8 mouse cellular contexts compared by ENCODE assay signal in the genomic region with DNA sequence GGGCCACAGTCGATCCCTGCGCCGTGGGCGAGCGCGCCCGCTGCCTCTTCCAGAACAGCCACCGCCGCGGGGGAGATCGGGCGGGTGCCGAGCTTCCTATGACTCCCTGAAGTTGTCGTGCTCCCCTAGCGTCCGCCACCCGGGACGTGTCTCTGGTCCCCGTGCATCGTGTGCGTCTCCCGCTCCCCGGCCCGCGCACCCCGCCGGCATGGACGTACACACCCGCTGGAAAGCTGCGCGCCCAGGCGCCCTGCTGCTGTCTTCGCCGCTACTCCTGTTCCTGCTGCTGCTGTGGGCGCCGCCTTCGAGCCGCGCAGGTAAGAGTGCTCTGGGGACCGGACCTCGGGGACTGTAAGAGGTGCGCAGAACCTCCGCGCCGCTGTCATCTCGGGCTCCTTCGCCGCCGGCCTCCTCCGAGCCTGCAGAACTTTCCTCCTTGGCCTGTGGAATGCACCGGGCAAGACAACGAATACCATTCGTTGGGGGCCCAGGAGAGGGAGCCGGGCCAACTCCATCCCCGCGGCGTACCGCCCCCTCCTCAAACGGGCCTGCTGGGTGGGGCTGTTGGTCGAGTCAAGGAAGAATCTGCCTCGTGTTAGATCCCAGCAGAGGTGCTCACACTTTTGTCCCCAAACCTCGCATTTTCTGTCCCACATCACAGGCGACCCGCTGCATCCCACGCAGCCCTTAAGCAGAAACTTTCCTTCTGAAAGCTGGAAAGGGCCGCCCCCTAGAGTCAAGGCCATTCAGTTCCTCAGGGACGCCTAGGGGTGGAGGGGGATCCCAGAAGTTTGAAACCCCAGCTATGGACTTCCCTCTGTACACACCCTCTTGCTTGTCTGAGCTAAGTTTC. TPM values are rescaled to one million over a fixed set of nuclear protein-coding genes. Genes with fewer than 3 reads are reported as not detected.
DNase-seq lines count a peak whose midpoint lies in the region; ATAC-seq and TF ChIP-seq lines count a peak whose summit lies in the region.

No protein-coding gene starts in this region.

- H3K27ac ChIP-seq in liver, embryonic 14.5 days = no peak overlapping the region
- no peak overlapping the region for H3K27ac ChIP-seq in neural tube, embryonic 12.5 days

- no peaks in the 10 kb centered on the region for H3K4me1 ChIP-seq in liver, embryonic 14.5 days (replicated peaks; ENCODE audit: control insufficient read depth in 2 of 2, insufficient read depth in 2 of 2, low read length in 1 of 2)
- peaks cover 40% of the 10 kb centered on the region for H3K4me1 ChIP-seq in neural tube, embryonic 12.5 days

- H3K9me3 ChIP-seq in liver, embryonic 14.5 days (ENCODE audit: control insufficient read depth, low read length) = no peaks in the 10 kb centered on the region
- no peaks in the 10 kb centered on the region for H3K9me3 ChIP-seq in neural tube, embryonic 12.5 days

- peaks cover 33% of the 10 kb centered on the region for H3K27me3 ChIP-seq in liver, embryonic 14.5 days (ENCODE audit: control insufficient read depth, insufficient read depth, low read length)
- H3K27me3 ChIP-seq in neural tube, embryonic 12.5 days (replicated peaks) = peaks cover 25% of the 10 kb centered on the region

- H3K4me2 ChIP-seq in liver, embryonic 14.5 days (ENCODE audit: low read depth) = peak overlapping the region; percentile 52
- H3K4me2 ChIP-seq in neural tube, embryonic 12.5 days (replicated peaks) = peak overlapping the region; percentile 97

- TF ChIP-seq EP300 in liver, embryonic 14.5 days (IDR thresholded peaks at IDR 0.05; ENCODE audit: low read depth) = no peak

- peak overlapping the region; percentile 39 to 47 for H3K4me3 ChIP-seq in liver, embryonic 14.5 days (ENCODE audit: insufficient read depth in 1 of 2, low read depth in 2 of 2, low read length in 2 of 2)
- peak overlapping the region; percentile 60 for H3K4me3 ChIP-seq in neural tube, embryonic 12.5 days

- no peak for ATAC-seq in liver, embryonic 14.5 days (ENCODE audit: insufficient read depth)
- peak; percentile 46 for ATAC-seq in neural tube, embryonic 12.5 days (ENCODE audit: low FRiP score, low read depth)

- H3K36me3 ChIP-seq in liver, embryonic 14.5 days (replicated peaks; ENCODE audit: control insufficient read depth, insufficient read depth, low read depth) = no peaks in the 10 kb centered on the region
- no peaks in the 10 kb centered on the region for H3K36me3 ChIP-seq in neural tube, embryonic 12.5 days

- peak; percentile 57 to 78 for DNase-seq in adrenal gland, adult (ENCODE audit: inconsistent age in 2 of 2, low spot score in 1 of 2)
- DNase-seq in adrenal gland, postnatal 4 days (ENCODE audit: low spot score in 2 of 2) = no peak
- DNase-seq in adrenal gland, postnatal 14 days = peak; percentile 60
- peak; percentile 55 for DNase-seq in gastrocnemius, postnatal 10 days
- peak; percentile 16 for DNase-seq in induced T-regulatory cell, adult 2 months (ENCODE audit: low read depth)
- no peak for DNase-seq in liver, embryonic 14.5 days (ENCODE audit: low read depth in 3 of 3, low spot score in 3 of 3)
- DNase-seq in T-cell, adult 2 months (ENCODE audit: low spot score) = no peak

- no peak overlapping the region for H3K9ac ChIP-seq in liver, embryonic 14.5 days (replicated peaks)
- H3K9ac ChIP-seq in neural tube, embryonic 12.5 days = peak overlapping the region; percentile 51

- peak; percentile 30 for TF ChIP-seq CTCF in liver, embryonic 14.5 days (IDR thresholded peaks at IDR 0.05; ENCODE audit: low read depth)

- WGBS in liver, embryonic 14.5 days (ENCODE audit: insufficient replicate concordance) = under 1% methylated on average over 67 of the region's 67 CpGs
- WGBS in neural tube, embryonic 12.5 days = under 1% methylated on average over 67 of the region's 67 CpGs

RNA-seq across cellular contexts. Expression of gene Col5a1, which starts 0.6 kb away (rescaled TPM):
- total RNA-seq in adrenal gland, postnatal 4 days (2021) = 100 to 1,000 TPM; 132 to 140 TPM
- total RNA-seq in adrenal gland, postnatal 14 days (2021) = 73.1 and 76.7 TPM in 2 replicates
- total RNA-seq in gastrocnemius, postnatal 10 days (2021) = 100 to 1,000 TPM; 204 to 280 TPM
- polyA plus RNA-seq in liver, embryonic 14.5 days (2012; rRNA removed) = 3.7 and 6.2 TPM in 2 replicates
- 6.8 and 9.0 TPM in 2 replicates for polyA plus RNA-seq in liver, embryonic 14.5 days (2014; fragmentation: Nextera tagmentation; extraction: Ambion mirVana)
- polyA plus RNA-seq in neural tube, embryonic 12.5 days (2016; fragmentation: Nextera tagmentation; extraction: Ambion mirVana) = 29.3 and 33.1 TPM in 2 replicates

Comparison
In these comparisons a context has a peak if more than half of its experiments do, and no peak if none do; other contexts are left out.
1. DNase-seq: peak in adrenal gland, adult (2 of 2), adrenal gland, postnatal 14 days (single experiment), gastrocnemius, postnatal 10 days (single experiment) and induced T-regulatory cell, adult 2 months (single experiment); none in adrenal gland, postnatal 4 days (0 of 2), liver, embryonic 14.5 days (0 of 3) and T-cell, adult 2 months (single experiment).